Mouse (Mus musculus): ENCODE data around the gene Frmd8. TPM values are rescaled to one million over a fixed set of nuclear protein-coding genes. Genes with fewer than 3 reads are reported as not detected.
A peak's percentile ranks its signal among the peaks of the same experiment; 100 is the strongest.

The Frmd8 gene
- polyA plus RNA-seq, 1 experiment from 2014 or later, result 17.6 TPM

DNA sequence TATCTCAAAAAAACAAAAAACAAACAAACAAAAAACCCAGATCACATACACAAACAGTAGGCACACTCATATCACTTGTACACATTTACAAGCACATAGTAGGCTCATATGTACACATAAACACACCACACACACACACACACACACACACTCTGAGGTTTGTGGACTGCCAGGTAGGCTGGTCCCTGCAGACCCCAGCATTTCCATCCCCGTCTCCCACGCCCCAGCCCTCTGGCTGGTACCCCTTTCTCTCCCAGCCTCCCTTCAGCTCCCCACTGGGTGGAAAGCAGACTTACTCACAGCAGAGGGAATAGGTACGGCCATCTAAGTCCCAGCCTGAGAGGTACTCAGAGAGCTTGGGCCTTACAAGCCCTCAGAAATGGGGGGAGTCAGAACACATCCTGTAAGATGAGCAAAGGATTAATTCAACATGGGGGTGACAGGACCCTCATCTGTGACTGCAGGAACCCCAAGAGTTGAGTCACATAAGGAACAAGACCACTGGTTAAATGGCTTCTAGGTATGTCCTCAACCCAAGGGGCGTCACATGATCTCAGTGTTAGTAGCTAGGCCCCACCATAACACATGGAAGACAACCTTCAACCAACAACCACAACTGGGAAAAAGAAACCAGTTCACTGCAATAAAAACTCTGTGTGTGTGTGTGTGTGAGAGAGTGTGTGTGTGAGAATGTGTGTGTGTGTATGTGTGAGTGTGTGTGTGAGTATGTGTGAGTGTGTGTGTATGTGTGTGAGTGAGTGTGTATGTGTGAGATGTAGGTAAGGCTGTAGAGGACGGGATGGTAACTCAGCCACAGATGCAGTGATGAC lies 49.0 kb downstream of the Frmd8 start:
- no peak overlapping the region for H3K4me2 ChIP-seq
- 92% methylated on average over 5 of the region's 5 CpGs for WGBS
- H3K4me3 ChIP-seq, result no peak overlapping the region
- ATAC-seq (ENCODE audit: low FRiP score, low read depth), result no peak
- no peak overlapping the region for H3K27ac ChIP-seq (replicated peaks)
- no peaks in the 10 kb centered on the region for H3K27me3 ChIP-seq
- no peaks in the 10 kb centered on the region for H3K36me3 ChIP-seq
- no peaks in the 10 kb centered on the region for H3K9me3 ChIP-seq
- H3K4me1 ChIP-seq (replicated peaks), result peaks cover 26% of the 10 kb centered on the region
- no peak overlapping the region for H3K9ac ChIP-seq

DNA sequence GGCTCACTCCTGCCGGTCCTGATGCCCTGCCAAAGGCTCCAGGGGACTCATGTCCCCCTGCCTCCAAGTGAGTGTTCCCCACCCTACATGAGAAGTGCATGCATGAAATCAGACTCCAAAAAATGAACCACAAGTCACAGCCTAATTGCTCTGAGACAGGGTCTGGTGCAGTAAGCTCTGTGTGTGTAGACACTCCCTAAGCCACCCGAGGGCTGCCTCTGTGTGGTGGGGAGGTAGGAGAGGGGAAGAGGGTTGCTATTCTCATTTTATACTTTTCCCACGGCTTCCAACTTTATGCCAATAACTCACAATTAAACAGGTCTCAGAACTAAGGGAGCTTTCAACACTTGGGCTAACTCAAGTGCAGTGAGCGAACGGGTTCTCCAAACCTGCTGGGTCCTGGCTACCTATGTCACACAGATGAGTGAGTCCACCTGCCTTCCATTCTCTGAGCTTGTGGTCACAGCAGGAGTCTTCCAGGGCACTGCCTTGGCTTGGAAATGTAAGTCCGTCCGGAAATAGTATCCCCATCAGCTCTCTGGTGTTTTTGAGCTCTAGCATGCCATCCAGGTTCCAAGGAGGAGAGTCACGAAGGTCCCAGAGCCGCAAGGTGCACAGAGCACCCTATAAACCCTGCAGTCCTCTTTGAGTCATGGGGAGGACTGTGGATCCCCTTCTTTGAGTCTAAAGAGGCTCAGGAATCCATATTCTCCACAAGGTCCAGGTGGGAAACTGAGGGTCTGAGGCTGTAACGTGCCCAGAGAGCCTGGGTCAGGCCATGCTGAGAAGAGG lies 50.1 kb downstream of the Frmd8 start:
- Histone ChIP-seq H3K4me2 (no peak overlapping the region), H3K27me3 (no peaks in the 10 kb centered on the region), H3K27ac (replicated peaks) (no peak overlapping the region), H3K4me1 (replicated peaks) (peaks cover 26% of the 10 kb centered on the region), H3K9me3 (no peaks in the 10 kb centered on the region), H3K36me3 (no peaks in the 10 kb centered on the region), H3K4me3 (no peak overlapping the region), H3K9ac (no peak overlapping the region)
- 78% methylated on average over 10 of the region's 10 CpGs for WGBS
- ATAC-seq (ENCODE audit: low FRiP score, low read depth), result no peak

GRCm38 (mm10) chr19:5824043-5824825 lies 50.8 kb downstream of the Frmd8 start:
- 73% methylated on average over 22 of the region's 22 CpGs for WGBS
- peaks cover 23% of the 10 kb centered on the region for H3K4me1 ChIP-seq (replicated peaks)
- no peaks in the 10 kb centered on the region for H3K9me3 ChIP-seq
- H3K36me3 ChIP-seq, result no peaks in the 10 kb centered on the region
- H3K27ac ChIP-seq (replicated peaks), result no peak overlapping the region
- no peak overlapping the region for H3K9ac ChIP-seq
- H3K27me3 ChIP-seq, result no peaks in the 10 kb centered on the region
- no peak for ATAC-seq (ENCODE audit: low FRiP score, low read depth)
- no peak overlapping the region for H3K4me2 ChIP-seq
- H3K4me3 ChIP-seq, result no peak overlapping the region

GRCm38 (mm10) chr19:5823266-5823839 lies 51.7 kb downstream of the Frmd8 start:
- Histone ChIP-seq H3K27ac (replicated peaks) (no peak overlapping the region), H3K4me2 (no peak overlapping the region)
- ATAC-seq (ENCODE audit: low FRiP score, low read depth), result peak; percentile 19; the same call in 1 of the 2 replicates

DNA sequence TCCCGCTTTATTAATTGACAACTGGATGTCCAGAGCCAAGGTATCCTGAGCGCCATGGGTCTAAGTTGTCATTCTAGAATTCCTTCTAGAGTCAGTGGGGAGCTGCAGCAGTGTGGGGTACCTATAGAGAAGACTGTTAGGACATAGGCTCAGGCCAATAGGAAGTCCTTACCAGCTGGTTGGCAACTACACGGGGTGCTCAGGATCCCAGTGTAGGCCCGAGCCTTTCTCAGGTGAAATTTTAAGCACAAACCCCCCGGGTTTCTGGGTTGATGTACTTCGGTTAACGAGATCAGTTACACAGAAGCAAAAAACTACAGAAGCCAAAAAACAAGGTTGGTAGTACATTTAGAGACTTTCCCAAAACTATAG lies 52.3 kb downstream of the Frmd8 start:
- no peak overlapping the region; the same call in 1 of the 2 replicates for H3K9ac ChIP-seq
- peaks cover 32% of the 10 kb centered on the region for H3K4me1 ChIP-seq (replicated peaks)
- WGBS, result 63% methylated on average over 7 of the region's 7 CpGs
- H3K4me3 ChIP-seq, result no peak overlapping the region
- H3K4me2 ChIP-seq, result no peak overlapping the region
- H3K36me3 ChIP-seq, result no peaks in the 10 kb centered on the region
- no peaks in the 10 kb centered on the region for H3K27me3 ChIP-seq
- H3K9me3 ChIP-seq, result no peaks in the 10 kb centered on the region
- ATAC-seq (ENCODE audit: low FRiP score, low read depth), result no peak
- H3K27ac ChIP-seq (replicated peaks), result no peak overlapping the region; the same call in 1 of the 2 replicates

More at GRCm38 (mm10) chr19:5823266-5823839, 51.7 kb downstream of the Frmd8 start:
- H3K4me1 ChIP-seq (replicated peaks), result peaks cover 27% of the 10 kb centered on the region
- WGBS, result 22% methylated on average over 9 of the region's 9 CpGs
- no peak overlapping the region for H3K4me3 ChIP-seq
- H3K9ac ChIP-seq, result no peak overlapping the region
- H3K27me3 ChIP-seq, result no peaks in the 10 kb centered on the region
- H3K36me3 ChIP-seq, result no peaks in the 10 kb centered on the region
- H3K9me3 ChIP-seq, result no peaks in the 10 kb centered on the region

DNA sequence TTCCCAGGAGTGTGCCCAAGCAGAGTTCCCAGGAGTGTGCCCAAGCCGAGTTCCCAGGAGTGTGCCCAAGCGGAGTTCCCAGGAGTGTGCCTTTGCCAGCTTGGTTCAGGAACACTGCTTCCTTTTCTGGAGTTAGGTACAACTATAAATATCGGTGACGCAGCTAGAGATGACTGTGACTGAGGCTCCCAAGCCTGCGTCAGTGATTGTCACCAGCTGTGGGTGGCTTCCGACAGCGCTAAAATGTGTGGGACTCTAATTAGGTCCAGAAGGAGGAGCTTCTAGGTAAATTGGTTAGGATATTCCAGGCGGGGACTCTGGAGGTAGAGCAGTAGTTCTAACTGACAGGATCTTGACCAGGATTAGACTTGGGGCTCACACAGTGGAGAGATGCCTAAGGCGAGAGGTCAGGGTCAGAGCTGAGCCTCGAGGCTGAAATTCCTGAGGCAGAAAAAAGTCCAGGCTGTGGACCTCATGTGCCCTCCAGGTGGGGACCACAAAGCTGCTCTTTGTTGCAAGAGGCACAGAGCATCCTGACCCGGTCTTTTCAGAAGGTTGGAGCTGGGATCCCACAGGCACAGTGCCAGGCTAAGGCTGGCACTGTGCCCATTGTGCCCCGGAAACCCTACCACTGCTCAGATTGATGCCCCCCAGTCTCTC lies 52.8 kb downstream of the Frmd8 start:
- Histone ChIP-seq H3K4me3 (no peak overlapping the region), H3K27ac (replicated peaks) (no peak overlapping the region), H3K9me3 (no peaks in the 10 kb centered on the region), H3K27me3 (no peaks in the 10 kb centered on the region), H3K36me3 (no peaks in the 10 kb centered on the region), H3K4me1 (replicated peaks) (peaks cover 36% of the 10 kb centered on the region), H3K9ac (no peak overlapping the region; the same call in 1 of the 2 replicates), H3K4me2 (no peak overlapping the region)
- no peak for ATAC-seq (ENCODE audit: low FRiP score, low read depth)
- WGBS, result 37% methylated on average over 12 of the region's 12 CpGs

- Histone ChIP-seq H3K9me3 (no peaks in the 10 kb centered on the region), H3K27me3 (no peaks in the 10 kb centered on the region), H3K27ac (replicated peaks) (no peak overlapping the region), H3K36me3 (no peaks in the 10 kb centered on the region), H3K4me1 (replicated peaks) (peaks cover 36% of the 10 kb centered on the region), H3K9ac (no peak overlapping the region), H3K4me2 (no peak overlapping the region), H3K4me3 (no peak overlapping the region)
- WGBS, result 65% methylated on average over 5 of the region's 5 CpGs
- ATAC-seq (ENCODE audit: low FRiP score, low read depth), result no peak
Measured at GRCm38 (mm10) chr19:5821847-5822173, 53.3 kb downstream of the Frmd8 start.

DNA sequence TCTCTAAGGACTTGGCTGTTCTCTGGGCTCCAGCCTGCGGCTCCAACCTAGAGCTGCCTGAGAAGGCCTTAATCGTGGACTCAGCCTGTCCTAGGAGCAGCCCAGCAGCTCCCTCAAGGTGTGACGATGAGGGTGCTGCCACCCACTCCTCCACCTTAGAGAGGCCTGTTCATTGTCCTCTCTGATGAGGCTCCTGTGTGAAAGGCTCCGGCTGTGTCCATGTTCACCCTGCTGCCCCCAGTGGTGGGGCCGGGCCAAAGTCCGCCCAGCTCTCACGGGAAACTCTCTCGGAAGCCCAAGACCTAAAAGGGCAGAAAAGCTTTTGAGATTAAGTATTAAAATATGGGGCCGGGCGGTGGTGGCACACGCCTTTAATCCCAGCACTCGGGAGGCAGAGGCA lies 55.5 kb downstream of the Frmd8 start:
- H3K4me3 ChIP-seq, result no peak overlapping the region
- H3K9ac ChIP-seq, result no peak overlapping the region
- no peak overlapping the region for H3K4me2 ChIP-seq
- 51% methylated on average over 12 of the region's 12 CpGs for WGBS
- no peaks in the 10 kb centered on the region for H3K36me3 ChIP-seq
- H3K9me3 ChIP-seq, result no peaks in the 10 kb centered on the region
- H3K27ac ChIP-seq (replicated peaks), result no peak overlapping the region
- peaks cover 36% of the 10 kb centered on the region for H3K4me1 ChIP-seq (replicated peaks)
- ATAC-seq (ENCODE audit: low FRiP score, low read depth), result no peak
- H3K27me3 ChIP-seq, result no peaks in the 10 kb centered on the region

GRCm38 (mm10) chr19:5818590-5818977 lies 56.5 kb downstream of the Frmd8 start:
- Histone ChIP-seq H3K4me1 (replicated peaks) (peaks cover 32% of the 10 kb centered on the region), H3K27ac (replicated peaks) (no peak overlapping the region)
- no peak for ATAC-seq (ENCODE audit: low FRiP score, low read depth)

GRCm38 (mm10) chr19:5817703-5818589 lies 57.1 kb downstream of the Frmd8 start:
- Histone ChIP-seq H3K27ac (replicated peaks) (peak overlapping the region; percentile 84), H3K27me3 (no peaks in the 10 kb centered on the region), H3K4me1 (replicated peaks) (peaks cover 30% of the 10 kb centered on the region), H3K36me3 (no peaks in the 10 kb centered on the region), H3K9ac (peak overlapping the region; percentile 56), H3K4me3 (peak overlapping the region; percentile 24; the same call in 1 of the 2 replicates), H3K9me3 (no peaks in the 10 kb centered on the region), H3K4me2 (peak overlapping the region; percentile 50)
- WGBS, result 23% methylated on average over 21 of the region's 21 CpGs
- peak; percentile 73 for ATAC-seq (ENCODE audit: low FRiP score, low read depth)

More at GRCm38 (mm10) chr19:5818590-5818977, 56.5 kb downstream of the Frmd8 start:
- Histone ChIP-seq H3K4me3 (no peak overlapping the region), H3K9ac (no peak overlapping the region), H3K27me3 (no peaks in the 10 kb centered on the region), H3K9me3 (no peaks in the 10 kb centered on the region), H3K36me3 (no peaks in the 10 kb centered on the region), H3K4me2 (no peak overlapping the region)
- 70% methylated on average over 6 of the region's 6 CpGs for WGBS
